Mouse (Mus musculus) right cerebral cortex, postnatal 36 days (tissue): Measurements from ENCODE around the gene Opcml.

Experiments used
- DNase-seq, 2 experiments: peaks; one replicate each; pipeline ENCODE4 v3.0.0; 2022; ENCODE audit warnings: low spot score in 2 of 2, mixed read lengths in 1 of 2

The Opcml gene

GRCm38 (mm10) chr9:28439433-28440191 is 649.0 kb downstream of the Opcml start:
- DNase-seq, result no peak

- no peak for DNase-seq
These were observed 649.7 kb downstream of the Opcml start for GRCm38 (mm10) chr9:28440192-28440795.

GRCm38 (mm10) chr9:28444485-28444884 is 653.9 kb downstream of the Opcml start:
- DNase-seq, result no peak

DNA sequence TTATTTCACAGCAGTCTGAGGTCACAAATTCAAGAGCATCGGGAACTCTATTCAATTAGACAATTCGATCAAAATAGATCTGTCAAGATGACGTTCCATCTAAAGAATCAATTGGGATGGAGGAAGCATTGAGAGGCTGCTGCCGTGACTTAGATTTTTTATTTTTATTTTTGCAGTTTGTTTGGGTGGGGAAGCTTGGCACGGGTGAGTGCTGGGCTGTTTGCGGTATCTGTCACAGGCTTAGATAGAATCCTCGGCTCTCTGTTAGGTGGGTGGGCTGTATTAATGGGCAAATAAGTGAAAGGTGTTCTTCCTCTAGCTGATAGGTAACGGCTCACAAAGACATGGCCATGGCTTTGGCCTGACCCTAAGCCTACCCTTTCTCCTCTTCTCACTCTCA is 654.4 kb downstream of the Opcml start:
- no peak for DNase-seq

DNA sequence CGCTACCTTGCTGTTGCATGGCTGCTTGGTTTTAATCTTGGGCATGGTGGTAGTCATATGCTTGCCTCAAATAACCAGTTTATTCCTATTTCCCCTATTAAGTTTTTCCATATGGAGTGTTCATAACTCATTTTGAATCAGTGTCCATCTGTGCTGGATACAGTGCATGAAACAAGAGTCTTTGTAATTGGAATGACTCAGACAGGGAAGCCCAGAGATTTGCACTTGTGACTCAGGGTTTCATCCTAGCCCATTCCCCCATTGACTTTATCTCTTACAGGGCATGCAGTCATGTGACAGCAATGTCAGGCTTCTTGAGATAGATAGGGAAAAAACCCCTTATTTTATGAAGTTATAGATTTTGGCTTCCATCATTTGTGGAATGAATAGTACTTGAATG is 655.3 kb downstream of the Opcml start:
- no peak for DNase-seq

GRCm38 (mm10) chr9:28446278-28447064 is 655.9 kb downstream of the Opcml start:
- no peak for DNase-seq

DNA sequence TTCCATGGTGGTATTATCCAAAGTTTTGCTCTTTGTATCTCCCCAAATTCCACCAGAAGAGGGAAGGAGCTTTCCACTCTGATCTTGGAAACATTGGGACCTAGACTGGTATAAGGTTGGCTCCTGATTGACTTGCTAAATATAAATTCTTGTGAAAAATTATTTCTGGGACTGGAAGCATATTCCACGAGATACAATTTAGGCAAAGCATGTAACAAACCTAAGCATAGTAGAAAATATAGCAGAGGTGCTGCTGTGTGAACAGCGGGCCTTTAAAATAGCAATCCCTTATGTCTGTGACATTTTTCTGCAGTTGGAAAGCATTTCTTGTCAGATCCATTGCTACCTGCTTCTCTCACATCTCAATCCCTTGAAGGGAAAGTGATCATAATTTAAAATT is 661.9 kb downstream of the Opcml start:
- DNase-seq, result no peak

GRCm38 (mm10) chr9:28453062-28453461 is 662.5 kb downstream of the Opcml start:
- DNase-seq, result no peak

DNA sequence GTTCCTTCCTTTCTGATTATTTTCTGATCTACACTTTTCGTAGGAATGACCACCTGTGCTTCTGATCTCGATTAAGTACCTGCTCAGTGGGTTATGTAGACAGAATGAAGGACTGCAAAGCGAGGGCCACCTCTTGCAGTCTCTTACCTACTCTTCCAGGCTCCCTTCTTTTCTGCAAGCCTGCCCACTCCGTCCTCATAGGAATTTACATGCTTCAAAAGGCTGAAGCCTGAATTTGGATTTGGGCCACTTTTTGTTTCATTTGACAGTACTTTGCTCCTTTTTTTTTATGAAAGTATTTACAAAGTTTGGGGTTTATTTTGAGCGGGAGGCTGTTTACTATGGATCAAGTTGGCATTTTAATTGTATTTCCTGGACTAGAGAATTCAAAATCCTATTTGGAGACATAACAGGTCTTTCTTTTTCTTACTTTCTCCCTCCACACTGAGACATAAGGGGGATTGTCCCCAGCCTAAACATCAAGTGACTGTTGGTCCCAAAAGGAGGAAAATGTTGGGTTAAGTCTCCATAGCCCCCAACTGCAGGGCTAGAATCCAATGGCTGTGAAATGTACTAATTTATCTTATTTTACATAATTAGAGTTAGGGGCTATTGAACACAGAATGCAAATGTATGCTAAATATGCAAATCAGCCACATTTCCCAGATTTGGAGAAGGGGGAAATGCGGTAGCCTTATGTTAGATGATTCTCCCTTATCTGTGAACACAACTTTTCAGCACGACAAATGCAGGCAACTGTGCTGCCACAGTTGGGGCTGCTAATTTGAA is 667.6 kb downstream of the Opcml start:
- no peak for DNase-seq

DNA sequence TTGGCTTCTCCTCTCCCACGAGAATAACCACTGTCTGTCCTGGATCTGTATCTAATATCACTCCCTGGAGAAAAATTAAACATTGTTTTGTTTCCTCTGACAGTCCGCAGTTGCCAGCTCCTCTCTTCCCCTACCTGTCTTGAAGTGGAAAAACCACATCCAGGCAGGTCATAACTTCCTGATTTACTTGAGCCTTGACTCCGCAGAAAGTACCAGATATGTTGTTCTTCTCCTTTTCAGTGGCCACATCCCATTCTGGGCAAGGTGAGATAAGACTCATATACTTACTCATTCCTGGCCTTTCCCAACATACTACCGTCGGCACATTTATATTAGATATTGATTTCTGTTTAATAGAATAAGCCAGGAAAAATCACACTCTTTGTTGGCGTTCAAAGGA is 673.0 kb downstream of the Opcml start:
- no peak for DNase-seq

GRCm38 (mm10) chr9:28469419-28469818 is 678.8 kb downstream of the Opcml start:
- DNase-seq, result peak in 1 of 2 experiments; percentile 18

DNA sequence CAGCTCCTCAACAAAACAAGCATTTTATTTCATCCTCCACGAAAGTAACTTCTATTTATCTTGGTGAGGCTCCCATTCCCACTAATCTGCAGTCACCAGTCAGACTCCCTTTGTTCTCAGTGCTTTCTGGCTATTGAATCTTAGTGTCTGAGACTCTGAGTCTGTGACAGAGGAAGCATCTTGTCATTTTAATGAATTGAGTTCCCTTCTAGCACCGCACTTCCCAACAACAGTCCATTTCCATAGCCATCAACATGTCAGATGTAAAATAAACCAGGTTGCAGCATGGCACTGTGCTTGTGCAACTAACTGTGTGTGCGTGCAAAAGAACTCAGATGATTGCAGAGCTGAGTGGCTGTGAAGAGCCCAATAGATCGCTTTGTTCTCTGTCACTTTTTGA is 680.9 kb downstream of the Opcml start:
- no peak for DNase-seq

DNA sequence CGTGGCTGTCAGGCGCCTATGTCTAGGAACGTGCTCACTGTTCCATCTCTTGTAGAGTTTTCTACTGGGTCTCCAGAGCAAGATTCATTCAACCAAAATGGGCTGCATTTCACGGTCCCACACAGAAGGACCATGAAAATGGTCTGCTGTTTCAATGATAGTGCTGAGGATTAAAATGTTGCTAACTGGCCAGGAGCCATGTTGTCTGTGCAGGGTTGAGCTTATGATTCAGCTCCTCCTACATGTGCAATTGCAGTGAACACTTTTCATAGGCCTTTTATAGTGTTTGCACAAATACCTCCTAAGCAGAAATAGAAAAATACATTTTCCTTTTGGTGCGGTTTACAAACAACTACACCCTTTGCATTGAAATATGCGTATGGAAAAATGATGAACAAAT is 684.0 kb downstream of the Opcml start:
- DNase-seq, result no peak

- DNase-seq, result no peak
These were observed 690.7 kb downstream of the Opcml start for GRCm38 (mm10) chr9:28481261-28481660.

DNA sequence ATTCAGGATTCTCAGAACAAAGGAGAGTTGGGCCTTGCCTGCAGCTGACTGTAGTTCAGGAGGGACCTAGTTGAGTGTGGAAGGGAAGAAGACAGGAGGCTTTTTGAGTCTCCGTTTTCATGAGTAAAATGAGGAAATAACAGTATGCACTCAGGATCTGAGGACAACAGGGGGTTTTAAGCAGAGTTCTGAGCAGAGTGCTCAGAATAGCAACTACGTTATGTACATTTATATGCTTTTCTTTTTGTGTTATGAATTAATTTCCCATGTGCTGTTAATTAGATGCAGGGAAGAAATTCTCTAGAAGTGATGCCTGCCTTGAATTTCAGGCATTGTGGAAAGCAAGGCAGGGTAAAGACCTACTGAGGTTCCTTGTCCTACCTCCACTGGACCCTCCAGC is 697.9 kb downstream of the Opcml start:
- no peak for DNase-seq

DNA sequence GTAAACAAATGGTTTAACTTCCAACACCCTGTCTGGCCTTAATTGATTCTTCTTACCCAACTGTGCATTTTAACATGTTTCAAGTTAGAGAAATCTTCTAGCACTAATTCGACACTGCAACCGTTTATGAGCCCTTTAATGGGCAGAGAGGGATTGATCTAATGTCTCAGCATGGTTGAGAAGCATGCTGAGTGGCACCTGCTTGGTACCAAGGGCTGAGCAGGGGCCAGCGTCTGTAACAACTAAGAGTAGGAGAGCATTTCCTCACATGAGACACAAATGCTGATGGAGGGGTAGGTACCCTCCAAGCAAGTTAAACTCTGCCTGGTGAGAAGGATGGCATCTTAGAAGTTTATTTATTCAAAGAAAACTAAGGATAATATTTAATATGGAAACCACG is 699.3 kb downstream of the Opcml start:
- DNase-seq, result no peak

DNA sequence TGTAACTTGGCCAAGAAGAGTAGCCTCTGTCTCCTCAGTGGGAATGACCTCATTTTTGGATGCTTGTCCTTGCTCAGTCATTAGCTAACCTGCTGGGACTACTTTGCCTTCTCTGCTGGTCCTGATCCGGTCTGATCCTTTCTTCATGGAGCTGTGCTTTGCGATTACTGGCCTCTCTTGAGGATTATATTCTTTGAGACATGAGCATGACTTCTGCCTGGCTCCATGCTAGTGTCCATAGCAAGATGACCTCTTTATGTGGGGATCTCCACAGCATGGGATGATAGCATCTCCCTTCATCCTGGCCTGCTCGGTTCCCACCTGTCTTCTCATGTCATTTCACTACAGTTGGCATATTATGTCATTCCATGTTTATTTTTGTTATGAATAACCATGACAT is 699.8 kb downstream of the Opcml start:
- no peak for DNase-seq

GRCm38 (mm10) chr9:28499841-28500794 is 709.5 kb downstream of the Opcml start:
- DNase-seq, result peak in 1 of 2 experiments; percentile 44

GRCm38 (mm10) chr9:28513905-28514304 is 723.3 kb downstream of the Opcml start:
- DNase-seq, result no peak

- DNase-seq, result no peak
These were observed 742.6 kb downstream of the Opcml start for GRCm38 (mm10) chr9:28533191-28533590.

- DNase-seq, result no peak
These were observed 744.4 kb downstream of the Opcml start for GRCm38 (mm10) chr9:28535006-28535405.
